Mouse (Mus musculus) lung, postnatal 0 days (tissue): Measurements from ENCODE around the gene B3glct. TPM values are rescaled to one million over a fixed set of nuclear protein-coding genes. Genes with fewer than 3 reads are reported as not detected.
A peak's percentile ranks its signal among the peaks of the same experiment; 100 is the strongest.

Experiments
- ATAC-seq: fragments of 200-750 bp; cut with Nextera tagmentation; 2 replicates; pipeline ENCODE4 v1.8.0; 2017; ENCODE audit warnings: moderate library complexity
- DNase-seq: peaks from one replicate; pipeline ENCODE4 v3.0.0-alpha.2; 2016; ENCODE audit warnings: low spot score
- H3K27ac ChIP-seq: fragments of 300-500 bp; sonication (generic); 2 replicates; pipeline ENCODE4 v1.5.1; 2014; ENCODE audit warnings: antibody characterized with exemption, mild to moderate bottlenecking, low read length, mixed read lengths
- H3K27me3 ChIP-seq: fragments of 300-500 bp; sonication (generic); replicated peaks from 2 replicates; pipeline ENCODE4 v1.6.1; 2014; ENCODE audit warnings: low read length, mixed read lengths; ENCODE audit not compliant: insufficient read depth
- H3K36me3 ChIP-seq: fragments of 300-500 bp; sonication (generic); 2 replicates; pipeline ENCODE4 v1.6.1; 2014; ENCODE audit warnings: low read length, mixed read lengths; ENCODE audit not compliant: insufficient read depth
- H3K4me1 ChIP-seq: fragments of 300-500 bp; sonication (generic); 2 replicates; pipeline ENCODE4 v1.6.1; 2014; ENCODE audit warnings: antibody characterized with exemption, low read depth, low read length, mixed read lengths; ENCODE audit not compliant: insufficient read depth
- H3K4me2 ChIP-seq: fragments of 300-500 bp; sonication (generic); replicated peaks from 2 replicates; pipeline ENCODE4 v1.6.1; 2014; ENCODE audit warnings: low read depth, mild to moderate bottlenecking, low read length, moderate library complexity, mixed read lengths
- H3K4me3 ChIP-seq: fragments of 300-500 bp; sonication (generic); 2 replicates; pipeline ENCODE4 v1.5.1; 2014; ENCODE audit warnings: low read depth, low read length
- H3K9ac ChIP-seq: fragments of 300-500 bp; sonication (generic); replicated peaks from 2 replicates; pipeline ENCODE4 v1.6.1; 2014; ENCODE audit warnings: low read depth, mild to moderate bottlenecking
- H3K9me3 ChIP-seq: fragments of 300-500 bp; sonication (generic); 2 replicates; pipeline ENCODE4 v1.6.1; 2016; ENCODE audit warnings: low read length, mixed read lengths
- CTCF ChIP-seq: IDR thresholded peaks from 2 replicates; pipeline ENCODE4 v1.5.1; 2016; ENCODE audit warnings: antibody characterized with exemption, mild to moderate bottlenecking
- EP300 ChIP-seq: IDR thresholded peaks from 2 replicates; pipeline ENCODE4 v1.6.1; 2016; ENCODE audit warnings: antibody characterized with exemption, mild to moderate bottlenecking, control low read depth
- WGBS: fragments of 180-500 bp; shearing (Covaris S2); extraction: QIAGEN DNeasy Blood & Tissue Kit; methylation state at CpG from one replicate; pipeline ENCODE4 v1.1.7; 2014; 5-methylcytosine and 5-hydroxymethylcytosine counted together
- polyA plus RNA-seq: library from polyadenylated mRNA; unstranded; fragments of >200 nt; fragmentation: Nextera tagmentation; extraction: Ambion mirVana; gene quantifications from 2 replicates; pipeline ENCODE4 v1.2.1, GENCODE M21; 2015

B3glct gene
- polyA plus RNA-seq, 1 experiment from 2014 or later, result 5.0 TPM

DNA sequence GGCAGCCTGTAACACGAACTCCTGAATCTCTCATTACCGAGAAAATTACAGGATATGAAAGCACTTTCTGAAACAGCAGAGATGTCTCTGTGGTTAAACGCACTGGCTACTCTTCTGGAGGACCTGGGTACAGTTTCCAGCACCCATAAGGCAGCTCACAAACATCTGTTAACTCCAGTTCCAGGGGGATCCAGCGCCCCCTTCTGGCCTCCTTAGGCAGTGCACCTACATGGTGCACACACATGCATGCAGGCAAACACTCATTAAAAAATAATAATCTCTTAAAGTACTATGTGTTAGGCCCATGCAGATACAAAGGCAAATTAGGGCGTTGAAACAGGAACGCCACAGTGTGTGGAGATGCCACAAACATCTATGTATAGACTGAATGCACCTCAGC lies 16.6 kb upstream of the B3glct start:
- Histone ChIP-seq H3K9me3 (no peaks in the 10 kb centered on the region), H3K27ac (no peak overlapping the region), H3K36me3 (no peaks in the 10 kb centered on the region), H3K4me3 (no peak overlapping the region), H3K4me2 (no peak overlapping the region), H3K27me3 (no peaks in the 10 kb centered on the region), H3K9ac (no peak overlapping the region), H3K4me1 (no peaks in the 10 kb centered on the region)
- ATAC-seq (no peak), DNase-seq (no peak)
- WGBS, result 86% methylated on average over 6 of the region's 6 CpGs
- TF ChIP-seq CTCF, result no peak; the same call in 1 of the 2 replicates
- no peak for TF ChIP-seq EP300

DNA sequence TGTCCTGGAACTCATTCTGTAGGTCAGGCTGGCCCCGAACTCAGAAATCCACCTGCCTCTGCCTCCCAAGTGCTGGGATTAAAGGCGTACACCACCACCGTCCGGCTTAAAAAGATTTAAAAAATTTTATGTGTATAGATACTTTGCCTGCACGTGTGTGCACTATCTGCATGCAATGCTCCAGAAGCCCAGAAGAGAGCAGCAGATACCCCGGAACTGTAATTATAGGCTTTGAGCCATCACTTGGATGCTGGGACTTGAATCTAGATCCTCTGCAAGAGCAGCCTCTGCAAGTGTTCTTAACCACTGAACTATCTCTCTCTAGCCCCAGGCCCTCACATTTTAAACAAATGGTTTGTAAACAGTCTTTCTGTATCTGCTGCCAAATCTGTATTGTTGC lies 15.1 kb upstream of the B3glct start:
- ATAC-seq, result no peak
- H3K27me3 ChIP-seq, result no peaks in the 10 kb centered on the region
- TF ChIP-seq CTCF, result peak; percentile 14
- no peak for TF ChIP-seq EP300
- H3K9ac ChIP-seq, result no peak overlapping the region
- no peak overlapping the region for H3K4me2 ChIP-seq
- no peak for DNase-seq
- no peaks in the 10 kb centered on the region for H3K36me3 ChIP-seq
- WGBS, result 87% methylated on average over 6 of the region's 6 CpGs
- H3K27ac ChIP-seq, result no peak overlapping the region
- no peak overlapping the region for H3K4me3 ChIP-seq
- no peaks in the 10 kb centered on the region for H3K4me1 ChIP-seq
- no peaks in the 10 kb centered on the region for H3K9me3 ChIP-seq

DNA sequence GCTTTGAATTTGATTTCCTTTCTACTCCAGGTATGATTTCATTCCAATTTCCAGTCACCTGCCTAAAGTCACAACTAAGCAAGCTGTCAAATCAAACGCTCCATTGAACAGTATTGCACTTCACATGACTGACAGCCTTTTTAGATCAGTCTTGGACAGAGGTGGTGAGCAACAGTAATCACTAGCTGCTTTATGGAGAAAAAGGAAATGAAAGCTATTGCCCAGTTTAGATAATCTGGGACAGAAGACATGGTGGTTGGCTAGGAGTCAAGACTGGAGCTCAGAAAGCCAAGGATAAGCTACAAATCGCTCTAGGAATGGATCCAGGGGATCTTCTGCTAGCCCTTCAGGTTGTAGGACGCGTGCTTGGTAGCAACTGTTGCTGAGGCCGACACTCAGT lies 14.6 kb upstream of the B3glct start:
- Histone ChIP-seq H3K27ac (no peak overlapping the region), H3K9me3 (no peaks in the 10 kb centered on the region), H3K9ac (no peak overlapping the region), H3K4me3 (no peak overlapping the region), H3K27me3 (no peaks in the 10 kb centered on the region), H3K4me2 (no peak overlapping the region), H3K36me3 (no peaks in the 10 kb centered on the region), H3K4me1 (no peaks in the 10 kb centered on the region)
- WGBS, result 83% methylated on average over 5 of the region's 5 CpGs
- no peak for DNase-seq
- TF ChIP-seq EP300, result no peak
- no peak for TF ChIP-seq CTCF
- no peak for ATAC-seq

DNA sequence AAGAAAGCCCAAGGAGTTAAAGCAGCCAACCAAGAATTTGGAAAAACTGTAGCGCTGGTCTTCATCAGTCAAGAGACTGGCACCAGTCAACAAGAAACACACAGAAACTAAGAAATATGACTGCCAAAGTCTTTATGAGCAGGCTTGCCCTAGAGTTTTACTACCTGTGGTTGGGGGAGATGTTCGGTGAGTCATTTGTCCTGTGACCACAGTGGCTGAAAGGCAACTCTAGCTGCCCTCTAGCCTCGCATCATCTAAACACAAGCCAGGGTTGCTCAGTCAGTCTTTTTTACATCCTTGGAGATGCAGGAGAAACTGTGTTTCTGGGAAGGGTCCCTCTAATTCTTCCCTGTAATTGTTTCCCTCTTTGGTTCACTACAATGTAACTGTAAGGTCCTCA lies 834 bp upstream of the B3glct start:
- Histone ChIP-seq H3K27me3 (no peaks in the 10 kb centered on the region), H3K9ac (no peak overlapping the region), H3K4me1 (peaks cover 8% of the 10 kb centered on the region; the same call in 1 of the 2 replicates), H3K36me3 (no peaks in the 10 kb centered on the region), H3K4me2 (no peak overlapping the region), H3K27ac (no peak overlapping the region), H3K4me3 (no peak overlapping the region), H3K9me3 (no peaks in the 10 kb centered on the region)
- ATAC-seq (no peak), DNase-seq (no peak)
- no peak for TF ChIP-seq EP300
- no peak for TF ChIP-seq CTCF
- 91% methylated on average over 3 of the region's 3 CpGs for WGBS

DNA sequence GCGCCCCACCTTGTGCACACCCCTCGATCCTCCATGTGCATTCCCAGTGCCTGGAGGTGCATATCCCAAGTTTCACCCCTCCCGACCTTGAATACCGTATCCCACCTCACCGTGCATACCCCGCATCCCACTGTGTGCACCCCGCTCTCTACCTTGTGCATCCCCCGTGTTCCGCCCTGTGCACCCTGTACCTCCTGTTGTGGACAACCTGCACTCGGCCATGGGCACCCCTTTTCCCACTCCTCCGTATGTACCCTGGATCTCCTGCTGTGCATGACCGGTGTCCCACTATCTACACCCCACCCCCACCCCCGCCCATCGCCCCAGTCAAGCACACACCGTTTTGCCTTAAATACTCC lies 939 bp downstream of the B3glct start:
- no peaks in the 10 kb centered on the region for H3K9me3 ChIP-seq
- DNase-seq, result no peak
- peaks cover 8% of the 10 kb centered on the region; the same call in 1 of the 2 replicates for H3K4me1 ChIP-seq
- under 1% methylated on average over 15 of the region's 15 CpGs for WGBS
- peak overlapping the region; percentile 66 for H3K4me3 ChIP-seq
- no peak overlapping the region for H3K9ac ChIP-seq
- H3K4me2 ChIP-seq, result peak overlapping the region; percentile 94
- no peaks in the 10 kb centered on the region for H3K36me3 ChIP-seq
- H3K27me3 ChIP-seq, result no peaks in the 10 kb centered on the region
- ATAC-seq, result no peak
- no peak overlapping the region for H3K27ac ChIP-seq
- TF ChIP-seq CTCF, result no peak
- TF ChIP-seq EP300, result no peak

DNA sequence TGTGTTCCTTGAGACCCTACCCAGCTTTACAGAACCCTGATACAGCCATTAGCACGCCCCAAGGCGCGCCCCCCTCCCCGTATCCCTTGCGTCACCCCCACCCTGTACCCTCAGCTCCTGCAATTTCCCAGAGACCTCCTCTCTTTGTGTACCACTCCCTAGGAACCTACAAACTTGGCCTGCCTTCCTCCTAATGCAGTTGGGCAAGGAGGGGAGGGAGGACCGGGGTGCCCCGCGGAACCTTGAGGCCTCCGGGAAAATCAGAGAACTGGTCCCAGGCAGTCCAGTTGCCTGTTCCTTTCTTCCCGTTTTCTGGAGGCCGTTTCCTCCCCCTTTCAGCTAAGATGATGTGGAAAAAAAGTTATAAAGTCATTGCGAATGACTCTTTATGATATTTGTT lies 1.3 kb downstream of the B3glct start:
- Histone ChIP-seq H3K4me3 (0 out of 2 replicates have a peak overlapping the region, but pooled peaks have one; percentile 66), H3K9ac (no peak overlapping the region), H3K27me3 (no peaks in the 10 kb centered on the region), H3K9me3 (no peaks in the 10 kb centered on the region), H3K27ac (no peak overlapping the region), H3K36me3 (no peaks in the 10 kb centered on the region), H3K4me2 (peak overlapping the region; percentile 94), H3K4me1 (peaks cover 8% of the 10 kb centered on the region; the same call in 1 of the 2 replicates)
- 13% methylated on average over 12 of the region's 12 CpGs for WGBS
- TF ChIP-seq EP300 (no peak), CTCF (no peak)
- DNase-seq, result peak; percentile 9
- no peak for ATAC-seq

DNA sequence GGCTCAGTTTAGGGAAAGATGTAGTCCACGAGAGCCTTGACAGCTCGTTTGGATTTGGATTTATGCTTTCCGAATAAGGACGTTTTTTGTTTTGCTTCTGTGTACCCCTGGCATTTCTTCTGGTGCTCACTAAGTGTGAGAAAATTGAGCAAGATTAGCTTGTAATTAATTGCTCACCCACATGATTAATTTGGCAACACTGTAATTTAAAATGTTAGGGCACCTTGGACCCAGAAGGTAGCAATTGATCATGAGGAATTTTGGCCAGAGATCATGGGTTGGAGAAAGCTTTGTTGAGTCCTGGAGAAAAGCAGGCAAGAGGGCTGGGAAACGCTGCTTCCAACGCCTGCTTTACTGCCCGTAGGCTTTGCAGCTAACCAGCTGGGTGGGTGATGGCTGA lies 1.9 kb downstream of the B3glct start:
- H3K4me1 ChIP-seq, result peaks cover 8% of the 10 kb centered on the region; the same call in 1 of the 2 replicates
- TF ChIP-seq EP300 (no peak), CTCF (no peak)
- H3K36me3 ChIP-seq, result no peaks in the 10 kb centered on the region
- no peaks in the 10 kb centered on the region for H3K27me3 ChIP-seq
- H3K4me2 ChIP-seq, result no peak overlapping the region; the same call in 1 of the 2 replicates
- H3K9me3 ChIP-seq, result no peaks in the 10 kb centered on the region
- no peak overlapping the region for H3K4me3 ChIP-seq
- no peak overlapping the region for H3K27ac ChIP-seq
- WGBS, result 56% methylated on average over 7 of the region's 7 CpGs
- no peak for ATAC-seq
- no peak overlapping the region for H3K9ac ChIP-seq
- DNase-seq, result no peak
